Mouse (Mus musculus): ENCODE results near the gene Irf2bp2. TPM values are rescaled to one million over a fixed set of nuclear protein-coding genes. Genes with fewer than 3 reads are reported as not detected.

The Irf2bp2 gene
- polyA plus RNA-seq, 1 experiment, result not detected

DNA sequence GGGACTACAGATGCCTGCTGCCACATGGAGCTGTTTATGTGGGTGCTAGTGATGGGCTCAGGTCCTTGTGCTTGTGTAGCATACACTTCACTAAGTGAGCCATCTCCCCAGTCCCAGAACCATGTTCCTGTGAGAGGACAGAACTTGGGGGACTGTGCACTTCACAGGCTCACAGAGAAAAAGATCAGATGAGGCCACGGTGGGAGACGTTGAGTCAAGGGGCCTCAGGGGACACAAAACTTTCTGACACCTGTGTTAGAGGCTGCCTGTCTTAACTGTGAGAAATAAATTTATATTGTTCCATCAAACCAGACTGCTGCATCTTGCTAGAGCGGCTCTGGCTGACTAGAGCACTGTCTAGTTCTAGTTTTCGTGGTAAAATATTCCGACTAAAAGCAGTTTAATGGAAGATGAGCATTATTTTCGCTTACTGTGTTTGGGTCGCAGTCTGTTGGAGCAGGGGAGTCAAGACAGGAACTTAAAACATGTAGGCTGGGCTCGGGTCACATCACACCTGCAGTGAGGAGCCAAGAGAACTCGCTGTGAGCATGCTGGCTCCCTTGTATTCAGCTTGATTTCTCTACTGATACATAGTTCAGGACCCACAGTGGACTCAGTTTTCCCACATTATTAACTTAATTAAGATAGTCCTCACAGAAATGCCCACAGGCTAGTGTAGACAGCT lies 28.5 kb upstream of the Irf2bp2 start:
- TF ChIP-seq CTCF (IDR thresholded peaks at IDR 0.05; ENCODE audit: insufficient read depth, low read depth, low read length) (no peak), POLR2A (IDR thresholded peaks at IDR 0.05; ENCODE audit: insufficient read depth, low read depth, low read length) (no peak)
- Histone ChIP-seq H3K27ac (ENCODE audit: insufficient read depth, low read depth, low read length) (no peak overlapping the region), H3K4me1 (ENCODE audit: control insufficient read depth, insufficient read depth, low read length) (no peaks in the 10 kb centered on the region), H3K4me3 (ENCODE audit: insufficient read depth, low read depth, low read length) (no peak overlapping the region)
- 94% methylated on average over 9 of the region's 9 CpGs for WGBS

DNA sequence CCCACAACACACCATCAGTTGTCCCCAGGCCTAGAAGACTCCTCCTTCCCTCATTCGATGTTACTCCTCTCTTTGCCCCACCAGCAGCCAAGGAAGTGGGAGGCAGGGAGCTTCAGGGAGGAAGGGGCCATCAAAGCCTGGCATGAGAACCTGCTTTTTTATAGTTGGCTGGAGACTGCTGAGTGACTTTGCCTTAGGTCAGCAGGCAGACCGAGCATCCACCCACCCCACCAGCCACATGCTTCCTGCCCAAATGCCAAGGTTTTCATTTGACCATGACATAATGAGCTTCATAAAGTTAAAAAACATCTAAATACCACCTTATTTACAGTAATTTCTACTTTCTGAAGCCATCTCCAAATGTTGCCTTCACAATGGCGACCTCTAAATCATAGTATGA lies 26.9 kb upstream of the Irf2bp2 start:
- 73% methylated on average over 3 of the region's 3 CpGs for WGBS
- H3K4me3 ChIP-seq (ENCODE audit: insufficient read depth, low read depth, low read length), result no peak overlapping the region
- H3K4me1 ChIP-seq (ENCODE audit: control insufficient read depth, insufficient read depth, low read length), result peaks cover 2% of the 10 kb centered on the region
- H3K27ac ChIP-seq (ENCODE audit: insufficient read depth, low read depth, low read length), result no peak overlapping the region
- TF ChIP-seq POLR2A (IDR thresholded peaks at IDR 0.05; ENCODE audit: insufficient read depth, low read depth, low read length) (no peak), CTCF (IDR thresholded peaks at IDR 0.05; ENCODE audit: insufficient read depth, low read depth, low read length) (no peak)

DNA sequence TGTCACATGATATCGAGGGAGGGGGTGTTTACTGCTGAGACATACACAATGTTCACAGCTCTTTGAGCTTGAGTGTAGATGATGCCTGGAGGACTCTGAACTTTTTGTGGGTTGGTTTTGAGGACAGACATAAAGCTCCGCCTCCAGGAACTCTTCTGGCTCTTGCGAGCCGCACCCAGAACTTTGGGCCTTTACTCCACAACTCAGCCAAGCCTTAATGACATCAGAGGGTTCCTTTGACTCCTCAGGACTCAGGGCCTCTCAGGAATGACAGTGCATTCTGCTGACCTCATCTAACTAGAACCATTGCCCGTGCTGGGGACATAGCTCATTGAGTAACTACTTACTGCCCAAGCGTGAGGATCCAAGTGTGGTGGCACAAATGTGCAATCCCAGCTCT lies 25.7 kb upstream of the Irf2bp2 start:
- TF ChIP-seq CTCF (IDR thresholded peaks at IDR 0.05; ENCODE audit: insufficient read depth, low read depth, low read length) (no peak), POLR2A (IDR thresholded peaks at IDR 0.05; ENCODE audit: insufficient read depth, low read depth, low read length) (no peak)
- H3K27ac ChIP-seq (ENCODE audit: insufficient read depth, low read depth, low read length), result no peak overlapping the region
- H3K4me3 ChIP-seq (ENCODE audit: insufficient read depth, low read depth, low read length), result no peak overlapping the region
- H3K4me1 ChIP-seq (ENCODE audit: control insufficient read depth, insufficient read depth, low read length), result peaks cover 13% of the 10 kb centered on the region
- WGBS, result 95% methylated on average over 6 of the region's 6 CpGs

DNA sequence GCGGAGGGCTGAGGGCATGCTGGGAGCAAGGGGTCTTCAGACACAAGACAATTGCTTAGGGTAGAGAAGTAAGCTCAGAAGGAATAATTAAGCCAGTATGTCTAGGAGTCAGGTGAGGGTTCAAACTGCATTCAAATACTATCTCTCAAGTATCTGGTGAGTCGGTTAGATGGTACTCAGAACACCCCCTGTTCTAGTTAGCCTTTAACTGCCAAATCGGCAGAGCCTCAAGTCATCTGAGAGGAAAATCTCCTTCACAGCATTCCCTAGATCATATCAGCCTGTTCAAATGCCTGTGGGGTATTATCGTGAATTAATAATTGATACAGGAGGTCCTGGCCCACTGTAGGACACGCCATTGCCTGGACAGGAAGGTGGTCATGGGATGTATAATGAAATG lies 23.9 kb upstream of the Irf2bp2 start:
- H3K4me3 ChIP-seq (ENCODE audit: insufficient read depth, low read depth, low read length), result no peak overlapping the region
- TF ChIP-seq CTCF (IDR thresholded peaks at IDR 0.05; ENCODE audit: insufficient read depth, low read depth, low read length) (no peak), POLR2A (IDR thresholded peaks at IDR 0.05; ENCODE audit: insufficient read depth, low read depth, low read length) (no peak)
- peaks cover 19% of the 10 kb centered on the region for H3K4me1 ChIP-seq (ENCODE audit: control insufficient read depth, insufficient read depth, low read length)
- H3K27ac ChIP-seq (ENCODE audit: insufficient read depth, low read depth, low read length), result no peak overlapping the region
- 95% methylated on average over 5 of the region's 5 CpGs for WGBS

DNA sequence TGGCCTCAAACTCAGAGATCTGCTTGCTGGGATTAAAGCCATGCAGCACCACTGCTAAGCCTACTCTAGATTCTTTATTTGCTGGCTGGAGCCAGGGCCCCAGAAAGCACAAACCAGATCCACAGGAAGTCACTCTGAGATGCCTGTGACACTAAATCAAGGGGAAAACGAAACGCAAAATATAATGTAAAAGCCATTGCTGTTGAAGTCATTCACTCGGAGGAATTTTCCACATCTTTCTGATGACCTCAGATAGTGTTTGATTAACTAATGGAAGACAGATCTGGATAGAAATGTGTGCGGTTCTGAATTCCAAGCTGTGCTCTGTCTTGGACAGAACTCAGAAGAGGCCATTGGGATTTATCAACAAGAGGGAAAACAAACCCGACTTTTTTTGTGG lies 22.9 kb upstream of the Irf2bp2 start:
- Histone ChIP-seq H3K4me3 (ENCODE audit: insufficient read depth, low read depth, low read length) (no peak overlapping the region), H3K4me1 (ENCODE audit: control insufficient read depth, insufficient read depth, low read length) (peaks cover 19% of the 10 kb centered on the region), H3K27ac (ENCODE audit: insufficient read depth, low read depth, low read length) (no peak overlapping the region)
- WGBS, result 89% methylated on average over 5 of the region's 5 CpGs
- no peak for TF ChIP-seq POLR2A (IDR thresholded peaks at IDR 0.05; ENCODE audit: insufficient read depth, low read depth, low read length)
- no peak for TF ChIP-seq CTCF (IDR thresholded peaks at IDR 0.05; ENCODE audit: insufficient read depth, low read depth, low read length)

DNA sequence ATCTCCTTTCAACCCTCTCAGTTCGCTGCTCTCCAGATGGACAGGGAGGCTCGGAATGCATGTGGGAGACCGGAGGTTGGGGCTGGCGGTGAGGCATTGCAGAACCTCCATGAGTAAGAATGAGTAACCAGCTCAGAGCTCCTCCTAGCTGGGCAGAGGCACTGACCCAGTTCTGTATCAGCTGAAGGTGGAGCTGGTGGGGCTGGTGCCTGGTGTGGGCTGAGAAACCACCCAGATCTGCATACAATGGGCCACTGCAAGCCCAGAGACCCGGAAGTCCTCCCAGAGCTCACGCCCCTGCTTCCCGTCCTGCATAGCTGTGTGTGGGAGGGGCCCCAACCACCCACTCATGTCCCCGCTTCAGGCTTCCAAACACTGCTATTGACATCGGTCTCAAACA lies 22.0 kb upstream of the Irf2bp2 start:
- Histone ChIP-seq H3K27ac (ENCODE audit: insufficient read depth, low read depth, low read length) (no peak overlapping the region), H3K4me3 (ENCODE audit: insufficient read depth, low read depth, low read length) (no peak overlapping the region), H3K4me1 (ENCODE audit: control insufficient read depth, insufficient read depth, low read length) (peaks cover 19% of the 10 kb centered on the region)
- TF ChIP-seq POLR2A (IDR thresholded peaks at IDR 0.05; ENCODE audit: insufficient read depth, low read depth, low read length), result no peak
- TF ChIP-seq CTCF (IDR thresholded peaks at IDR 0.05; ENCODE audit: insufficient read depth, low read depth, low read length), result no peak
- WGBS, result 56% methylated on average over 9 of the region's 9 CpGs

DNA sequence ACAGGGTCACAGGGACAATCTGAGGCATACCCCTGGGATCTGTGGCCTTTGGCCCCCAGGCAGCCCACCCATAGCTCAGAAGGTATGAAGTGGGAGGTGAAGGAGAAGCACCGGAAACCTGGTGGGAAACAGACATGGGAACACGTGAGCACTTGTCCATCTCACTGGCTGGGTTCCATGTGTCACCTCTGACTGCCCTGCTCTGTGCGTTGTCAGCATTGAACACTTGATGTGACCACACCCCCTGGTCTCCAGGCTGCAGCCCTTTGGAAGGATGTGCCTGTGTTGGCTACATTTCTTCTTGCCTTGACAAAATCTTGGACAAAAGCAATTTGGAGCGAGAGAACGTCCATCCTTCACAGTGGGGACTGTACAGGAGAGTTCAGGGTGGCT lies 20.9 kb upstream of the Irf2bp2 start:
- peaks cover 19% of the 10 kb centered on the region for H3K4me1 ChIP-seq (ENCODE audit: control insufficient read depth, insufficient read depth, low read length)
- WGBS, result 87% methylated on average over 5 of the region's 5 CpGs
- no peak overlapping the region for H3K27ac ChIP-seq (ENCODE audit: insufficient read depth, low read depth, low read length)
- no peak overlapping the region for H3K4me3 ChIP-seq (ENCODE audit: insufficient read depth, low read depth, low read length)
- no peak for TF ChIP-seq CTCF (IDR thresholded peaks at IDR 0.05; ENCODE audit: insufficient read depth, low read depth, low read length)
- TF ChIP-seq POLR2A (IDR thresholded peaks at IDR 0.05; ENCODE audit: insufficient read depth, low read depth, low read length), result no peak

DNA sequence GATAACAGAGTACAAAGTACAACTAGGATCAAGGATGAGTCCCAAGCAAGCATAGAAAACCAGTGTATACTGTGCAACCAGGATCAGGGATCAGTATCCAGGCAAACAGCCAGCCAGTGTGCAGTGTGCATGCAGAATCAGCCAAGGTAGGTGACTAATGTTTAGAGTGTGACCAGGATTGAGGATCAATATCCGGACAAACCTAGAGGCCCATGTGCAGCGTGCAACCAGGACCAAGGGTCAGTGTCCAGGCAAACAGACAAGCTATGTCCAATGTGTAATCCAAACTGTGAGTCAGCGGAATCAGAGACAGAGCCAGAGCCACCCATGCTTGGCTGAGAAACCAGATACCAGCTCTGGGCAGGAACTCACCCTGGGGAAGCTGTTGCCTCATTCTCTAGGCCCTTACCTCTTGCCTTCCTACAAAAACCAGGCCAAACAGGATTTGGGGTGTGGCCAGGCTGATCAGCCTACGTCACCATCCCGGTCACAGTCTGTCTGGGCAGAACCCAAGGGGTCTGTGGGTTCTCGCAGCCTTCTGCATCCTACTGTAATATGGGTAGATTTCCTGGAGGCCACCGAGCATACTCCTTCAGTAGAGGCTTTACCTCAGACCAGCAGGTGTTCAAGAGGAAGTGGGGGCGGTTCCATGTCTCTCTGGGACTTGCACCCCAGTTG lies 20.4 kb upstream of the Irf2bp2 start:
- H3K4me3 ChIP-seq (ENCODE audit: insufficient read depth, low read depth, low read length), result no peak overlapping the region

DNA sequence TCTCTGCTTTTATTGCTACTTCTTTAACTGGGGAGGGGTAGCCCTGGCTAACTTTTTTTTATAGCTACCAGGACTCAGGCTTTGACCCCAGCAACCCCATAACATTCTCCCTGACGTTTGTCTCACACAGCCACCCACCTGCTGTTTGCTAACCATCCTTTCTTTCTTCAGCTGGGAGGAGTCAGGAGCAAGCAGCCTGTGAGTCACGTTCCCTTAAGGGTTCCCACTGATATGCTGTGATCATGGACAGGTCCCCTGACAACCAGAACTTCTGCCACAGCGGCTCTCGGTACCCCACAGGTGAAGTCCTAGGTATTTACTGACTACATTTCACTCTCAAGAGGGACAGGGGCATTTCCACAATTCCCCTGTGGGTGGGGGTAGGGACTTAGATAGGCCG lies 19.4 kb upstream of the Irf2bp2 start:
- 43% methylated on average over 5 of the region's 5 CpGs for WGBS
- no peak for TF ChIP-seq CTCF (IDR thresholded peaks at IDR 0.05; ENCODE audit: insufficient read depth, low read depth, low read length)
- no peak for TF ChIP-seq POLR2A (IDR thresholded peaks at IDR 0.05; ENCODE audit: insufficient read depth, low read depth, low read length)
- Histone ChIP-seq H3K4me1 (ENCODE audit: control insufficient read depth, insufficient read depth, low read length) (peaks cover 19% of the 10 kb centered on the region), H3K27ac (ENCODE audit: insufficient read depth, low read depth, low read length) (no peak overlapping the region), H3K4me3 (ENCODE audit: insufficient read depth, low read depth, low read length) (no peak overlapping the region)

More for the DNA sequence above, 20.4 kb upstream of the Irf2bp2 start:
- WGBS, result 85% methylated on average over 8 of the region's 8 CpGs
- peaks cover 19% of the 10 kb centered on the region for H3K4me1 ChIP-seq (ENCODE audit: control insufficient read depth, insufficient read depth, low read length)
- no peak for TF ChIP-seq CTCF (IDR thresholded peaks at IDR 0.05; ENCODE audit: insufficient read depth, low read depth, low read length)
- TF ChIP-seq POLR2A (IDR thresholded peaks at IDR 0.05; ENCODE audit: insufficient read depth, low read depth, low read length), result no peak
- H3K27ac ChIP-seq (ENCODE audit: insufficient read depth, low read depth, low read length), result no peak overlapping the region

Measured in olfactory bulb, adult 2 months (tissue).